Mouse (Mus musculus) layer of hippocampus, adult 2 months (tissue): ENCODE measurements around the gene Cul7. TPM values are rescaled to one million over a fixed set of nuclear protein-coding genes. Genes with fewer than 3 reads are reported as not detected.

ENCODE experiments used
- DNase-seq, 2 experiments: peaks; one replicate each; pipeline ENCODE4 v3.0.0; 2022; ENCODE audit warnings: low spot score in 2 of 2
- H3K27ac ChIP-seq: fragments of 200-600 bp; 2 replicates; pipeline ENCODE4 v1.8.1; 2022
- H3K4me3 ChIP-seq: fragments of 200-600 bp; 2 replicates; pipeline ENCODE4 v1.8.1; 2022; ENCODE audit warnings: mild to moderate bottlenecking
- CTCF ChIP-seq: fragments of 200-600 bp; conservative IDR thresholded peaks from 2 replicates; pipeline ENCODE4 v1.8.1; 2022; ENCODE audit warnings: antibody characterized with exemption, mild to moderate bottlenecking, moderate library complexity
- total RNA-seq, 2 experiments: library from RNA; stranded (reverse); gene quantifications; 2 replicates each; pipeline ENCODE4 v1.2.3; 2021

Cul7 gene
- total RNA-seq, 2 experiments from 2014 or later = 19.1 to 20.4 TPM

- no peak for TF ChIP-seq CTCF
- no peak overlapping the region for H3K4me3 ChIP-seq
- no peak for DNase-seq
- H3K27ac ChIP-seq = no peak overlapping the region
Observed at GRCm38 (mm10) chr17:46639929-46640328, 10.2 kb upstream of the Cul7 start.

GRCm38 (mm10) chr17:46642060-46642459 lies 8.1 kb upstream of the Cul7 start:
- H3K27ac ChIP-seq = no peak overlapping the region
- TF ChIP-seq CTCF = no peak
- H3K4me3 ChIP-seq = no peak overlapping the region
- DNase-seq = no peak

- no peak for TF ChIP-seq CTCF
- Histone ChIP-seq H3K27ac (no peak overlapping the region), H3K4me3 (no peak overlapping the region; the same call in 1 of the 2 replicates)
- DNase-seq = no peak
Observed at GRCm38 (mm10) chr17:46644152-46644805, 5.9 kb upstream of the Cul7 start.

- Histone ChIP-seq H3K4me3 (peak overlapping the region; percentile 77), H3K27ac (peak overlapping the region; percentile 84)
- TF ChIP-seq CTCF = no peak
- no peak for DNase-seq
Observed at GRCm38 (mm10) chr17:46644916-46645475, 5.1 kb upstream of the Cul7 start.

GRCm38 (mm10) chr17:46645561-46646321 lies 4.4 kb upstream of the Cul7 start, which contains the start of the genes Klc4 and Mrpl2:
Gene Klc4, minus strand, starts transcription at chr17:46646022.
Gene Mrpl2, plus strand, starts transcription at chr17:46646229.
- Histone ChIP-seq H3K4me3 (peak within 1 kb of the TSS; percentile 77), H3K27ac (peak within 1 kb of the TSS; percentile 96)
- TF ChIP-seq CTCF = 0 out of 2 replicates have a peak, but pooled peaks have one; percentile 4
- DNase-seq = peak; percentile 97 to 99

- no peak for DNase-seq
- H3K27ac ChIP-seq = peak overlapping the region; percentile 96
- TF ChIP-seq CTCF = no peak
- H3K4me3 ChIP-seq = peak overlapping the region; percentile 77
Observed at GRCm38 (mm10) chr17:46646322-46646662, 3.8 kb upstream of the Cul7 start.

- no peak for TF ChIP-seq CTCF
- no peak overlapping the region for H3K4me3 ChIP-seq
- no peak overlapping the region for H3K27ac ChIP-seq
- no peak for DNase-seq
Observed at GRCm38 (mm10) chr17:46647279-46647678, 2.9 kb upstream of the Cul7 start.

GRCm38 (mm10) chr17:46648436-46648835 lies 1.7 kb upstream of the Cul7 start:
- no peak overlapping the region for H3K4me3 ChIP-seq
- TF ChIP-seq CTCF = no peak
- DNase-seq = no peak
- no peak overlapping the region for H3K27ac ChIP-seq

- no peak for DNase-seq
- TF ChIP-seq CTCF = no peak
- Histone ChIP-seq H3K4me3 (peak overlapping the region; percentile 87), H3K27ac (peak overlapping the region; percentile 92)
Observed at GRCm38 (mm10) chr17:46649811-46650210, 326 bp upstream of the Cul7 start.

GRCm38 (mm10) chr17:46651292-46651691 lies 1.2 kb downstream of the Cul7 start:
- H3K4me3 ChIP-seq = peak overlapping the region; percentile 87
- no peak for TF ChIP-seq CTCF
- peak overlapping the region; percentile 92; the same call in 1 of the 2 replicates for H3K27ac ChIP-seq
- no peak for DNase-seq

- TF ChIP-seq CTCF = no peak
- H3K27ac ChIP-seq = no peak overlapping the region
- H3K4me3 ChIP-seq = peak overlapping the region; percentile 87; the same call in 1 of the 2 replicates
- peak in 1 of 2 experiments; percentile 53 for DNase-seq
Observed at GRCm38 (mm10) chr17:46651755-46652547, 1.8 kb downstream of the Cul7 start.

- no peak overlapping the region for H3K27ac ChIP-seq
- no peak overlapping the region for H3K4me3 ChIP-seq
- DNase-seq = no peak
- no peak for TF ChIP-seq CTCF
Observed at GRCm38 (mm10) chr17:46656054-46656453, 5.9 kb downstream of the Cul7 start.
